Mouse (Mus musculus) liver, embryonic 16.5 days (tissue): Measurements from ENCODE around the gene Pla2g1b. TPM values are rescaled to one million over a fixed set of nuclear protein-coding genes. Genes with fewer than 3 reads are reported as not detected.
A peak's percentile ranks its signal among the peaks of the same experiment; 100 is the strongest.
"Not testable (repeated sequence)": the region's sequence is repeated elsewhere in the genome, so short reads cannot be mapped to it uniquely, and the experiment has no call there.

Experiments used
- ATAC-seq: fragments of 200-750 bp; cut with Nextera tagmentation; 2 replicates; pipeline ENCODE4 v1.8.0; 2017; ENCODE audit warnings: low read depth, mild to moderate bottlenecking, moderate number of reproducible peaks, moderate library complexity
- H3K27ac ChIP-seq: fragments of 300-500 bp; sonication (generic); 2 replicates; pipeline ENCODE4 v1.5.1; 2014; ENCODE audit warnings: mild to moderate bottlenecking, low read length
- H3K27me3 ChIP-seq: fragments of 300-500 bp; sonication (generic); 2 replicates; pipeline ENCODE4 v1.6.1; 2014; ENCODE audit warnings: low read depth, low read length, mixed read lengths; ENCODE audit not compliant: control insufficient read depth, insufficient read depth
- H3K36me3 ChIP-seq: fragments of 300-500 bp; sonication (generic); 2 replicates; pipeline ENCODE4 v1.6.1; 2014; ENCODE audit warnings: mild to moderate bottlenecking; ENCODE audit not compliant: control insufficient read depth, insufficient read depth
- H3K4me1 ChIP-seq: fragments of 300-500 bp; sonication (generic); 2 replicates; pipeline ENCODE4 v1.6.1; 2014; ENCODE audit warnings: low read depth, low read length, mixed read lengths; ENCODE audit not compliant: control insufficient read depth
- H3K4me2 ChIP-seq: fragments of 300-500 bp; sonication (generic); 2 replicates; pipeline ENCODE4 v1.6.1; 2014; ENCODE audit warnings: low read depth, low read length, mixed read lengths
- H3K4me3 ChIP-seq: fragments of 300-500 bp; sonication (generic); 2 replicates; pipeline ENCODE4 v1.5.1; 2014; ENCODE audit warnings: low read depth, mild to moderate bottlenecking, low read length
- H3K9ac ChIP-seq: fragments of 300-500 bp; sonication (generic); 2 replicates; pipeline ENCODE4 v1.6.1; 2014; ENCODE audit warnings: low read depth, low read length
- H3K9me3 ChIP-seq: fragments of 300-500 bp; sonication (generic); replicated peaks from 2 replicates; pipeline ENCODE4 v1.6.1; 2016; ENCODE audit warnings: low read length; ENCODE audit not compliant: control insufficient read depth
- WGBS: fragments of 180-500 bp; shearing (Covaris S2); extraction: QIAGEN DNeasy Blood & Tissue Kit; methylation state at CpG from one replicate; pipeline ENCODE4 v1.1.7; 2014; ENCODE audit not compliant: insufficient replicate concordance; 5-methylcytosine and 5-hydroxymethylcytosine counted together
- polyA plus RNA-seq: library from polyadenylated mRNA; unstranded; fragments of >200 nt; fragmentation: Nextera tagmentation; extraction: Ambion mirVana; gene quantifications from 2 replicates; pipeline ENCODE4 v1.2.1, GENCODE M21; 2015

Gene Pla2g1b
- polyA plus RNA-seq, 1 experiment from 2014 or later: not detected

DNA sequence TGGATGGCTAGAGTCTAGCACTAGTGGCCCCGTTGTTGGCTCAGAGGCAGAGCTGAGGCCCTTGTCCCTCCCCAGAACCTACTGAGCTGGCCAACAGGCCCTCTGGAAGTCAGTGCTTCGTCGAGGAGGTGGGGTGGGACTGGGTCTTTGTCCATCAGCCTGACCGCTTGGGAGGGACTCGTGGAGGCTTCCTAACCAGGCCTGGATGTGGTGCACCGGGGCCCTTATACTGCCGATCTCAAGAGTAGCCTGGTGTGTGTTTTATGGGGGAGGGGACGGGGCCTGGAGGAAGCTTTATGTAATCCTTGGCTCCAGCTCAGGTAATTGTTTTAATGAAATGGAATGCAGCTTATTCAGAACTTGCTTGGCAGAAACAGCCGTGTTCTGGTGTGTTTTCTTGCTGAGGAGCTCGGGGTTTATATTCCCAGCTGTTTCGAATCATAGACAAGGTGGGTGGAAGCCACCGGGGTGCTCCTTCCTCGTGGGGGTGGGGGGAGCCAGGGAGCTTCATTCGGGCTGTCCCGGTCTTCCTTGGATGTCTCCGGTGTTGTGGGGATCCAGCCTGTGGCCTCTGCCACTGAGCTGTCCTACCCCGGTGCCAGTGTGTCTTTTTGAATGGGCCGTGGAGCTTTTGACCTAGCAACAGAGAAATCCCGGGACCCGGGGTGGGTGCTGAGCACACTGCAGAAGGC is 49.0 kb downstream of the Pla2g1b start:
- Histone ChIP-seq H3K9me3 (no peaks in the 10 kb centered on the region), H3K4me3 (no peak overlapping the region), H3K27me3 (no peaks in the 10 kb centered on the region), H3K4me2 (peak overlapping the region; percentile 12; the same call in 1 of the 2 replicates), H3K27ac (peak overlapping the region; percentile 80), H3K36me3 (no peaks in the 10 kb centered on the region), H3K9ac (peak overlapping the region; percentile 28), H3K4me1 (peaks cover 33% of the 10 kb centered on the region)
- WGBS: 51% methylated on average over 20 of the region's 20 CpGs
- ATAC-seq: no peak; the same call in 1 of the 2 replicates

DNA sequence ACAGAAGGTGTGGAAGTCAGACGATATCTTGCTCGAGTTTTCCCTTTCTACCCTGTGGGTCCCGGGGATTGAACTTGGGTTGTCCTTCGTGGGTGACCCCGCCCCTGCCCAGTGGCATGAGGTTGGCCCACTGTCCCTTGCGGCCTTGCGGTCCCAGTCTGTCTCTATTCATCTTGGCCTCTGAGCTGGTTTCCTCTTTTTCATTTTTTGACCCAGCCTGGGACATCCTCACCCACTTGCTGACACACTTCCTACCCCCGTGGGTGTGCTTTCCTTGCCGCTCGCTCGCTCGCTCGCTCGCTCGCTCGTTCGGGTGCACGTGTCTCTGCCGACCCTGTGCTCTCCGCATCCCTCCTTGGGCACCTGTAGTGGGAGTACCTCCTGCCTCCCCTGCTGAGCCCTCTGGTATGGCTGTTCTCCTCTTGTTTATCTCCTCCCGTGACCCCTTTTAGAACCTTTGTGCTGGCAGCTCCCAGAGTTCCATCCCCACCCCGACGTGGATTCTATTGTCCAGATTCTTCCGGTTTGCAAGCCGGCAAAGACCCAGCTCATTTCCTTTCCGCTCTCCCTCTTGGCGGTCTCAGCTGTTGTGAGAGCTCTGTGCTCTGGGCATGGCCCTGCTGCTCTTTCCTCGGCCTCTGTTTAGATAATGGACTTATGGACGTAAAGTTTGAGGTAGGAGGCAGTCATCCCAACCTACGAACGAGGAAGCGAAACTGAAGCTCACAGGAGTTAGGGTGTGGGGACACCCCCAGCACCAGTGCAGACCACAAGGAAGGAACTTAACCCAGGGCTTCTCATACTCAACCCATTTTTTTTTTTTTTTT is 50.2 kb downstream of the Pla2g1b start:
- no peaks in the 10 kb centered on the region for H3K9me3 ChIP-seq
- H3K4me3 ChIP-seq: peak overlapping the region; percentile 37
- peak; percentile 31; the same call in 1 of the 2 replicates for ATAC-seq
- peak overlapping the region; percentile 50 for H3K4me2 ChIP-seq
- 0 out of 2 replicates have a peak overlapping the region, but pooled peaks have one; percentile 11 for H3K9ac ChIP-seq
- peaks cover 38% of the 10 kb centered on the region for H3K4me1 ChIP-seq
- H3K27me3 ChIP-seq: no peaks in the 10 kb centered on the region
- H3K27ac ChIP-seq: peak overlapping the region; percentile 83
- 32% methylated on average over 32 of the region's 32 CpGs for WGBS
- no peaks in the 10 kb centered on the region for H3K36me3 ChIP-seq

DNA sequence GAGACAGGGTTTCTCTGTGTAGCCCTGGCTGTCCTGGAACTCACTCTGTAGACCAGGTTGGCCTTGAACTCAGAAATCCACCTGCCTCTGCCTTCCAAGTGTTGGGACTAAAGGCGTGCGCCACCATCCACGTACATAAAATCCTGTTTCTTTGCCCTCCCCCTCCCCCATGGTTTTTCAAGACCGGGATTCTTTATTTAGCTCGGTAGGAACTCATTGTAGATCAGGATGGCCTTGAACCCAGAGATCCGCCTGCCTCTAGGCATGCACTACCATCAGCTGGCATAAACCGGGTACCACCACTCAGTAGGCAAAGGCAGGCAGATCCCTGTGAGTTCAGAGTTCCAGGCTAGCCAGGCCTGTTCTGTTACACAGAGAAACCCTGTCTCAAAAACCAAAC is 50.8 kb downstream of the Pla2g1b start:
- Histone ChIP-seq H3K4me1 (peaks cover 44% of the 10 kb centered on the region), H3K4me2 (no peak overlapping the region), H3K27ac (peak overlapping the region; percentile 83), H3K9me3 (no peaks in the 10 kb centered on the region), H3K4me3 (no peak overlapping the region), H3K9ac (no peak overlapping the region), H3K27me3 (no peaks in the 10 kb centered on the region), H3K36me3 (no peaks in the 10 kb centered on the region)
- 46% methylated on average over 7 of the region's 7 CpGs for WGBS
- no peak for ATAC-seq

DNA sequence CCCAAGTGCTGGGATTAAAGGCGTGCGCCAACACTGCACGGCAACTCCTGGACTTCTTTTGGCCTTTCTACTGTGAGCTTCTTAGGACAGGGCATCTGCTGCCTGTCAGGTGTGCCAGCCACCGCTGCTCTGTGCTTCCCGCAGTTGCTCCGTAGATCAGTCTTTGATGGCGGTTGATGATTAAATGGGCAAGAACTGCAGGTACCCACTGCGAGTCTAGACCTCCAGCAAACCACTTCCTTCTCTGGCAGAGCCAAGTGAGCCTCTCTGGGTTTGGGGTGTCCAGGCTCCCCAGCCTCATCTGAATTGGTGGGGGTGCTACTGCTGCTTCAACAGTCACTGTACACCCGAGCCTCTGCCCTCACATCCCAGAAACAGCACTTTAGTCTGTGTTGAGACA is 51.4 kb downstream of the Pla2g1b start:
- no peaks in the 10 kb centered on the region for H3K36me3 ChIP-seq
- H3K9me3 ChIP-seq: no peaks in the 10 kb centered on the region
- H3K4me3 ChIP-seq: no peak overlapping the region
- no peaks in the 10 kb centered on the region for H3K27me3 ChIP-seq
- ATAC-seq: no peak
- no peak overlapping the region for H3K9ac ChIP-seq
- WGBS: 65% methylated on average over 9 of the region's 9 CpGs
- no peak overlapping the region for H3K27ac ChIP-seq
- no peak overlapping the region for H3K4me2 ChIP-seq
- peaks cover 49% of the 10 kb centered on the region for H3K4me1 ChIP-seq

DNA sequence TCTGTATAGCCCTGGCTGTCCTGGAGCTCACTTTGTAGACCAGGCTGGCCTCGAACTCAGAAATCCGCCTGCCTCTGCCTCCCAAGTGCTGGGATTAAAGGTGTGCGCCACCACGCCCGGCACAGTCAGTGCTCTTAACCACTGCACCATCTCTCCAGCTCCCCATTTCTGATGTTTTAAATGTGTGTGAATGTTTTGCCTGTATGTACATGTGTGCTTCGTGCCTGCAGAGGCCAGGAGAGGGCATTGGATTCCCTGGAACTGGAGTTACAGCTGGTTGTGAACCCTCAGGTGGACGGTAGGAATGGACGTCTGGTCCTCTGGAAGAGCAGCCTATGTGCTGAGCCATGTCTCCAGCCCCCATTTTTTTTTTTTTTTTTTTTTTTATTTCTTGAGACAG is 52.2 kb downstream of the Pla2g1b start:
- not testable (repeated sequence) for H3K36me3 ChIP-seq, H3K27me3 ChIP-seq, ATAC-seq, H3K27ac ChIP-seq, H3K9me3 ChIP-seq, H3K4me3 ChIP-seq, H3K4me2 ChIP-seq, H3K9ac ChIP-seq
- H3K4me1 ChIP-seq: peaks cover 56% of the 10 kb centered on the region
- WGBS: 79% methylated on average over 8 of the region's 8 CpGs

DNA sequence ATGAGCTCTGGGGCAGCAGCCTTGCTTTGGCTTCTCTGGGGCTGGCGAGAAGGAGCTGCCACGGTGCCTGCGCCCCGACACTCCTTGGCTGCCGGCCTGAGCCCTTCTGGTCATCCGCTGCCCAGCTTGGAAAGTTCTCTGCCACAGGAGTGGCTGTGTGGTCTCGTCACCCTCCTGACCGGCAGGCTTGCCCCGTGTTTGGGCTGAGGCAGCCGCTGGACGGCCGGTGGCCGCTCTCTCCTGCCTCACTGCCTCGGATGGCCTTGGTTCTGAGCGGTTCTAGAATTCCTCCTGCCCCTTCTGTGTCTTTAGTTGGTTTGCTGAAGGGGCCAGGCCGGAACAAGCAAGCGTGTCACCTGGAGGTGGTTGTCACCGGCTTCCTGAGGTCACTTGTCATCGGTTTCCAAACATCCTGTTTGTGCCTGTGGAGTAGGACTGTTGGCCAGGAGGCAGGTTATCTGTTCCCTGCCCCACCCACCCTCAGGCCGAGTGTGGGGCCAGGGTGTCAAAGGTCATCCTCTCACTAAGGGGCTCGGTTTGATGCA is 54.3 kb downstream of the Pla2g1b start:
- WGBS: 26% methylated on average over 21 of the region's 21 CpGs
- peak overlapping the region; percentile 31; the same call in 1 of the 2 replicates for H3K4me2 ChIP-seq
- ATAC-seq: peak; percentile 39
- H3K4me3 ChIP-seq: no peak overlapping the region
- H3K9ac ChIP-seq: peak overlapping the region; percentile 25; the same call in 1 of the 2 replicates
- no peaks in the 10 kb centered on the region for H3K36me3 ChIP-seq
- peak overlapping the region; percentile 86 for H3K27ac ChIP-seq
- H3K27me3 ChIP-seq: no peaks in the 10 kb centered on the region
- no peaks in the 10 kb centered on the region for H3K9me3 ChIP-seq
- H3K4me1 ChIP-seq: peaks cover 56% of the 10 kb centered on the region

DNA sequence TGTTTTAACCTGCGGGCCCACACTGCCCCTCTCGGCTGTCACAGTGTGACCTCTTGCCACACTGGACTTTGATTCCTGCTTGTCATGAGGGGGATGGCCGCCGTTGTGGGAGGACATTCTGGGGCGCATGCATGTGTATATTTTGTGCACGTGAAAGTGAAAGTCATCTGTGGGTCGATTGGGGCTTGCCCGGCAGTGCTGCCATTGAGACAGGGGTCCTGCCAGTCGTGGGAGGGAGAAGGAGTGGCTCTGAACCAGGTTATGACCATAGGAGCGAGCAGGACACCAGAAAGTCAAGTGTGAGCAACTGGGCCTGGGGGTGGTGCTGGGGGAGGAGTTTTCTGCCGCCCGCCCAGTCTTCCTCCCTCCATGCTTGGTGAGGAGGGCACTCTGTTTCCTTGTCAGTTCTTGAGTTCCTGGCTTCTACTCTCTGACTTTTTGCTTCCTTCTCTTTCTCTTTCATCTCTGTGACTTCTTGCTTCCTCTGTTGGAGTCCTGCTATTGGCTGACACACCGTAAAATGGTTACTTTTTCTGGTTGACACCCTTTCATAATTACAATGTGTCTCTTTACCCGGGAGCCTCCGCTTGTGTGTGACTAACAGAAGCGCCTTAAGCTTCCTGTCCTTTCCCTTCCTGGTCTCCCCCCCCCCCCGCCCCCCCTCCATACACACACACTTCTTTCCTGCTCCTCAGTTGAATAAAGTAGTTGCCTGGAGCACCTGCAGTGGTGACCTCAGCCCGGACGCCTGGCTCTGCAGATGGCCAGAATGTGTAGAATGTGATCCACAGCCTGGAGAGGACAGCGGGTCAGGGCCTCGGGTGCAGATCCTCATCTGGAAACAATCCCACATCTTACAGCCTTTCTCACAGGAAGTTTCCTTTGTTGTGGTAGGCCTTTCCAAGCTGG is 55.7 kb downstream of the Pla2g1b start:
- Histone ChIP-seq H3K9ac (peak overlapping the region; percentile 36), H3K27me3 (no peaks in the 10 kb centered on the region), H3K4me3 (peak overlapping the region; percentile 55), H3K4me1 (peaks cover 59% of the 10 kb centered on the region), H3K27ac (peak overlapping the region; percentile 86), H3K36me3 (no peaks in the 10 kb centered on the region), H3K9me3 (no peaks in the 10 kb centered on the region), H3K4me2 (peak overlapping the region; percentile 66)
- ATAC-seq: peak; percentile 75
- 15% methylated on average over 20 of the region's 21 CpGs for WGBS

DNA sequence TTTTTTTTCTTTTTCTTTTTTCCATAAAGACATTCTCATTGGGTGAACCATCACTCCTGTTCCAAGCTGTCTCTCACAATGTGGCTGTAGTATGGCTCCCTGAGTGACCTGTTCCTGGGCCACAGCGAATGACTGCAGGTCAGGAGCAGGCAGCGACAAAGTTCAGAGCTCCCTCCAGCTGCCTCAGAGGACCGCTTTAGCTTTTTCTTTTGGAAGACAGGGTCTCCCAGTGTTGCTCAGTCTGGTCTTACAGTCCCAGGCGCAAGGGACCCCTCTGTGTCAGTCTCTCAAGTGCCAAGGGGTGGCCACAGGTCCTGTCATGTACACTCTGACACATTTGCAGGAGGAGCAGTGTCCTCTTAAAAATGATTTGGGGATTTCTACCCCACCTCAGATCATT is 56.5 kb downstream of the Pla2g1b start:
- Histone ChIP-seq H3K9ac (no peak overlapping the region), H3K27ac (peak overlapping the region; percentile 86), H3K27me3 (no peaks in the 10 kb centered on the region), H3K4me2 (no peak overlapping the region), H3K4me3 (no peak overlapping the region), H3K9me3 (no peaks in the 10 kb centered on the region), H3K4me1 (peaks cover 59% of the 10 kb centered on the region), H3K36me3 (no peaks in the 10 kb centered on the region)
- ATAC-seq: no peak
- 71% methylated on average over 4 of the region's 4 CpGs for WGBS
